Mouse (Mus musculus): ENCODE results near the gene Gm4302. TPM values are rescaled to one million over a fixed set of nuclear protein-coding genes. Genes with fewer than 3 reads are reported as not detected.

Gm4302 gene
- polyA plus RNA-seq (2012): not detected in 2 replicates

GRCm38 (mm10) chr10:100340536-100340935, at the start of gene Gm4302:
Gm4302 (plus strand) TSS chr10:100340836.

GRCm38 (mm10) chr10:100335376-100335775, 5.3 kb upstream of the Gm4302 start, which contains the start of gene Gm4301:
Gm4301 (plus strand) TSS chr10:100335676.

GRCm38 (mm10) chr10:100345672-100346071, 5.0 kb downstream of the Gm4302 start, which contains the start of gene Gm4303:
Gm4303 (plus strand) TSS chr10:100345972.

GRCm38 (mm10) chr10:100350793-100351192, 10.2 kb downstream of the Gm4302 start, which contains the start of gene Gm4305:
Gm4305 (plus strand) TSS chr10:100351093.

GRCm38 (mm10) chr10:100361038-100361437, 20.4 kb downstream of the Gm4302 start, which contains the start of gene Gm4307:
Gm4307 (plus strand) TSS chr10:100361338.

GRCm38 (mm10) chr10:100382460-100382859, 41.8 kb downstream of the Gm4302 start, which contains the start of gene Gm4312:
Gm4312 (minus strand) TSS chr10:100382560.

Other genes starting within 250 kb of the Gm4302 start
- not detected in 2 replicates for gene Gm4301, start 5.2 kb upstream of the Gm4302 start, polyA plus RNA-seq (2012)
- not detected in 2 replicates for gene Gm4303, start 5.1 kb downstream of the Gm4302 start, polyA plus RNA-seq (2012)
- gene Gm4305, start 10.3 kb downstream of the Gm4302 start, polyA plus RNA-seq (2012): not detected in 2 replicates
- gene Gm4307, start 20.5 kb downstream of the Gm4302 start, polyA plus RNA-seq (2012): not detected in 2 replicates
- gene Gm4312, start 41.7 kb downstream of the Gm4302 start, polyA plus RNA-seq (2012): not detected in 2 replicates
- gene Tmtc3, start 146.5 kb downstream of the Gm4302 start, polyA plus RNA-seq (2012): 3.2 and 4.2 TPM in 2 replicates
- 0.43 and 1.1 TPM in 2 replicates for gene Cep290, start 146.7 kb downstream of the Gm4302 start, polyA plus RNA-seq (2012)
- 2.0 and 3.2 TPM in 2 replicates for gene 4930430F08Rik, start 249.6 kb downstream of the Gm4302 start, polyA plus RNA-seq (2012)
- gene 1700017N19Rik, start 249.6 kb downstream of the Gm4302 start, polyA plus RNA-seq (2012): not detected in 2 replicates

Data from megakaryocyte-erythroid progenitor cell, adult 5 weeks (primary cell).